Mouse (Mus musculus) C2C12 (cell line): ENCODE results near the gene Vmn2r19. TPM values are rescaled to one million over a fixed set of nuclear protein-coding genes. Genes with fewer than 3 reads are reported as not detected.
"Not testable (repeated sequence)": the region's sequence is repeated elsewhere in the genome, so short reads cannot be mapped to it uniquely, and the experiment has no call there.

Source experiments
- H3K27me3 ChIP-seq: one replicate; pipeline ENCODE4 v1.6.1; 2011; ENCODE audit not compliant: control insufficient read depth, insufficient read depth, insufficient read length
- H3K36me3 ChIP-seq: one replicate; pipeline ENCODE4 v1.6.1; 2011; ENCODE audit not compliant: control insufficient read depth, insufficient read depth
- H3K4me3 ChIP-seq: one replicate; pipeline ENCODE4 v1.5.1; 2011; ENCODE audit warnings: mild to moderate bottlenecking, control low read depth; ENCODE audit not compliant: poor library complexity, insufficient read depth, severe bottlenecking
- H3K79me2 ChIP-seq: one replicate; pipeline ENCODE4 v1.6.1; 2011; ENCODE audit not compliant: control insufficient read depth, insufficient read depth
- H3K79me3 ChIP-seq: one replicate; pipeline ENCODE4 v1.6.1; 2011; ENCODE audit warnings: low read depth, control low read depth
- H3ac ChIP-seq: one replicate; pipeline ENCODE3; 2011; ENCODE audit warnings: low read depth; ENCODE audit not compliant: control insufficient read depth, insufficient read length
- CEBPB ChIP-seq: IDR thresholded peaks from one replicate; pipeline ENCODE4 v1.6.1; 2011; ENCODE audit warnings: low read depth, mild to moderate bottlenecking, control low read depth, moderate library complexity
- CTCF ChIP-seq: IDR thresholded peaks from one replicate; pipeline ENCODE4 v1.5.1; 2011; ENCODE audit not compliant: control insufficient read depth, insufficient read depth, insufficient read length
- FOSL1 ChIP-seq: IDR thresholded peaks from one replicate; pipeline ENCODE4 v1.8.0; 2011; ENCODE audit warnings: mild to moderate bottlenecking, low read length; ENCODE audit not compliant: poor library complexity, insufficient read depth, severe bottlenecking
- MAX ChIP-seq: IDR thresholded peaks from one replicate; pipeline ENCODE4 v1.6.1; 2011; ENCODE audit warnings: mild to moderate bottlenecking, control low read depth
- MYOD1 ChIP-seq: IDR thresholded peaks from one replicate; pipeline ENCODE4 v1.6.1; 2011; ENCODE audit warnings: low read depth; ENCODE audit not compliant: control insufficient read depth, insufficient read length
- MYOG ChIP-seq: IDR thresholded peaks from one replicate; pipeline ENCODE4 v1.6.1; 2011; ENCODE audit not compliant: control insufficient read depth, insufficient read length; ENCODE audit errors: extremely low read depth
- USF1 ChIP-seq: IDR thresholded peaks from one replicate; pipeline ENCODE4 v1.6.1; 2011; ENCODE audit warnings: low read depth, mild to moderate bottlenecking, control low read depth, moderate library complexity
- polyA plus RNA-seq: library from polyadenylated mRNA; unstranded; fragments of >200 nt; fragmentation: generic; extraction: Trizol; gene quantifications from one replicate; pipeline ENCODE4 v1.2.1, GENCODE M21; 2012; ENCODE audit warnings: missing spikeins

The Vmn2r19 gene
- polyA plus RNA-seq, 1 experiment = not detected

DNA sequence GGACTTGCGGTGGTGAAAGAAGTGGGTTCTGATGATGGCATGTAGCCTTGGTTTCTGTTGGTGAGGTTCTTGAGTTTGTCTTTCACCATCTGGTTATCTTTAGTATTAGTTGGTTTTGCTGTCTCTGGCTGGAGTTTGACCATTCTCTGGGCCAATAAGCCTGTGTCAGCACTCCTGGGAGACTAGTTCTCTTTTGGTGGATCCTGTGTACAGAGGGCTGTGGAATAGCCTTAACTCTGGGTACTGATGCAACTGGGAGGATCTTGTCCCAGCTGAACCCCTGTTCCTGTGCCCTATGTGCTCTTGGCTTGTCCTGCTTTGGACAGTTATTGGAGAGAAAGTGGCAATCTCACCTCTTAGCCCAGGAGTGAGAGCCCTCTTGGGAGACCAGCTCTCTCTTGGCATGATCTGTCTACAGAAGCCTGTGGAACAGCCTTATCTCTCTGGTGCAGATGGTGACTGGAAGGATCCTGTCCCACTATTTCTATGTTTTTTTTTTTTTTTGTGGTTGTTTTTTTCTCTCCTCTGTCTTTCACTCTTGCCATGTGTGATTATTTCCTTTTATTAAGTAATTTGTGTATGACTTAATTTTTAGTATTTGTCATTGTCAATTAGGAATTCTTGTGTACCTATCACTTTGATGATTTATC lies 15.3 kb upstream of the Vmn2r19 start:
- no peaks in the 10 kb centered on the region for H3K79me3 ChIP-seq
- no peak overlapping the region for H3ac ChIP-seq
- no peak overlapping the region for H3K4me3 ChIP-seq
- TF ChIP-seq USF1 (no peak), CEBPB (no peak), MYOG (no peak), MYOD1 (no peak), MAX (no peak), FOSL1 (no peak), CTCF (no peak)
- no peaks in the 10 kb centered on the region for H3K36me3 ChIP-seq
- no peaks in the 10 kb centered on the region for H3K79me2 ChIP-seq
- H3K27me3 ChIP-seq = no peaks in the 10 kb centered on the region

DNA sequence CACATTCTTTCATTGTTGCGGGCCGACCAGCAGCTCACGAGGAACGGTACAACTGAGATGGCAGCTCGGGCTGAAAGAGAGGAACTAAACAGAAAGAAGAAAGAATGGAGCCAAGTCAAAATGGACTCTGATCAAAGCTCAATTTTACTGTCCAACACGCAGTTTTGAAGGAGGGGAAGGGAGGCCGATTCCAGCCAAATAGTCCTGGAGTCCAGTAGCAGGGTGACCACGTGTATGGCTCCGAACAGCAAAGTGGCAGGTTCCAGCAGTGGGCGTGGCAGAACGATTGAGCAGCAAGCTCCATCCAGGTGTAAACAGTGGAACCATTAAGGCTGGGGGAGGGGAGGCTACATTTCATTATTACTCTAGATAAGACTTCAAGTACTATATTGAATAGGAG lies 14.6 kb upstream of the Vmn2r19 start:
- H3K4me3 ChIP-seq, H3K27me3 ChIP-seq, H3ac ChIP-seq, H3K79me2 ChIP-seq, H3K36me3 ChIP-seq, H3K79me3 ChIP-seq: not testable (repeated sequence)

DNA sequence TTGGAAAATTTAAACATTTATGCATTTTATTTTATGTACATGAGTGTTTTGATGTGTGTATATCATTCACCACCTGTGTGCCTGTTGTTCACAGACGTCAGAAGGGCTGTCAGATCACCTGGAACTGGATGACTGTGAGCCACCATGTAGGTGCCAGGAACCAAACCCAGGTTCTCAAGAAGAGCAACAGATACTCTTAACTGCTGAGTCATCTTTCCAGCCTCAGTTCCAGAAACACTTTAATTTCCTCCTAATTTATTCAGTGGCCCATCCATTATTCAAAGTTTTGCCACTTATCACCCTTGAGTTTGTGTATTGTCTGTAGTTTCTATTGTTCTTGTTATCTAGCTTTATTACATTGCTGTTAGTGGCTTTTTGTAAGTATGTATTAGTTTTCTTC lies 11.4 kb upstream of the Vmn2r19 start:
- TF ChIP-seq CTCF (no peak), MYOD1 (no peak), USF1 (no peak), MYOG (no peak), CEBPB (no peak), FOSL1 (no peak), MAX (no peak)
- no peak overlapping the region for H3K4me3 ChIP-seq
- no peaks in the 10 kb centered on the region for H3K36me3 ChIP-seq
- H3K79me2 ChIP-seq = no peaks in the 10 kb centered on the region
- no peak overlapping the region for H3ac ChIP-seq
- no peaks in the 10 kb centered on the region for H3K79me3 ChIP-seq
- H3K27me3 ChIP-seq = no peaks in the 10 kb centered on the region

DNA sequence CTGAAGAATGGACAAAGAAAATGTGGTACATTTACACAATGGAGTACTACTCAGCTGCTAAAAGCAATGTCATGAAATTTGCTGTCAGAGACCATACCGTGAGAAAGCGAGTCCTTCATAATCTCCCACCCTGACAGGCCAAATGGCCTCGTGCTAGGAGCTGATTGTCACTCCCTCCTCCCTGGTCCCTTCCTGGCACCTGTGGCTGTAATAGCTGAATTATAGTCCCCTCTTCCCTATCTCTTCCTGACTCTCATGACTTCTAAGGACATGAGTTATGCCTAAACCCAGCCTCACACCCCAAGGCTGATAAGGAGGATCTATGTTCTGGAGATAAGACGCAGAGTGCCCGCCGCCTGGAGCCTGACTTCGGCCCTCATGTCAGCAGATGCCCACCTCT lies 1.8 kb upstream of the Vmn2r19 start:
- not testable (repeated sequence) for H3K4me3 ChIP-seq, H3ac ChIP-seq, H3K79me3 ChIP-seq, H3K36me3 ChIP-seq, H3K79me2 ChIP-seq, H3K27me3 ChIP-seq

DNA sequence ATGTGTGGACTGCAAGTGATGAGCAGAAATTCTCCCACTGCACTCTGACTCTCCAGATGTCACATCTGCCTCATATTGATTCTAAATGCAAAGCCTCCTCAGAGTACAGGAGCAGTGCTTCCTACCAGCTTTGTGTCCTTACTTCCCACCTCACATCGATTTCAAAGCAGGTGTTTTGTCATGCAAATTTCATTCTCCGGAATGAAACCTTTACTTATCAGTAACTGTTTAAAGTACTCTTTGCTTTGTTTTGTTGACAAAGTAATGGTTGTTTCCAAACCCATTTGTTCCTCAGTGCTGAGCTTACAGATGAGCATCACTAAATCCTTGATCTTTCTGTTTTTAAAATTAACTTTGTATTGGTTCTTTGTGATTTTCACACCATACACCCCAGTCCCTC lies 24.4 kb downstream of the Vmn2r19 start:
- Histone ChIP-seq H3K4me3 (no peak overlapping the region), H3K79me2 (no peaks in the 10 kb centered on the region), H3K79me3 (no peaks in the 10 kb centered on the region), H3K36me3 (no peaks in the 10 kb centered on the region), H3K27me3 (no peaks in the 10 kb centered on the region), H3ac (no peak overlapping the region)
- no peak for TF ChIP-seq CTCF
- TF ChIP-seq FOSL1 = no peak
- no peak for TF ChIP-seq USF1
- TF ChIP-seq MYOD1 = no peak
- no peak for TF ChIP-seq MYOG
- TF ChIP-seq CEBPB = no peak
- no peak for TF ChIP-seq MAX

DNA sequence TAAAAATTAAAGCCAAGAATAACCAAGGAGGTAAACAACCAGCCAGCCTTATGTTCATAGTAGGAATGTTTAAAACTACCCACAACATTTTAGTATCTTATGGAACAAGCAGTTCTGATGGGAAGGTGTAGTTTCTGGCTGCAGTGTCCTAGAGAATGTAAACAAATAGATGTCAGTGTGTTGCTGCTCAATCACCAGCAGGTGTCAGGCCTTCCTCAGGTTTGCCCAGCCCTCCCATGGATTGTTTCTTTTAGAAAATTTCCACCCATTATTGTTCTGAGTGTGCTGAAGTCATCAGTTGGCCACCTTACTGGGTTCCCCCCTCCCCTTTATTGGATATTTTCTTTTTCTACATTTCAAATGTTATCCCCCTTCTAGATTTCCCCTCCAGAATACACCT lies 32.0 kb downstream of the Vmn2r19 start:
- Histone ChIP-seq H3K27me3 (no peaks in the 10 kb centered on the region), H3K79me2 (no peaks in the 10 kb centered on the region), H3K4me3 (no peak overlapping the region), H3K79me3 (no peaks in the 10 kb centered on the region), H3K36me3 (no peaks in the 10 kb centered on the region), H3ac (no peak overlapping the region)
- TF ChIP-seq MYOG (no peak), FOSL1 (no peak), MAX (no peak), CEBPB (no peak), MYOD1 (no peak)
